In the genomic region with DNA sequence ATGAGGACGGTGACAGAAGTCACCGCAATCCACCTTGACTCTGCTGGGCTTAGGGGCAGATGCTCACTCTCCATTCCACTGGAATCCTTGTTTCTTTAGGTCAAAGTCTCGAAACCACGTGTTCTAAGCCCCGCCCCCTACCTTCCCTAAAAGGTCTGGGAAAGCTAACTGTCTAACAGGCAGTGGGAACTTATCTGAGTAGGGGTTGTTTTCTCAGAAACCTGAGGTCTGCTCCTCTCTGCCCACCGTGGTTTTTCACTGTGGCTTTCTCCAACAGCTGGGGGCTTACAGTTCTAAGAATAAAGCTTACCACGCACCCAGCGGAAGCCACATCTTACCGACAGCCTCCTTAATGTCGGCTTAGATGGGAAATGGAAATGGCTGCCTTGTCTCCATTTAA, we compare ENCODE assay signal across 9 mouse cellular contexts. TPM values are rescaled to one million over a fixed set of nuclear protein-coding genes. Genes with fewer than 3 reads are reported as not detected.
DNase-seq lines count a peak whose midpoint lies in the region; ATAC-seq and TF ChIP-seq lines count a peak whose summit lies in the region.
"Had no signal": no experiment of that assay in that cellular context is flagged by ENCODE, and none has a peak within 500 bp of the region (broad histone marks: within the 10 kb centered on the region; RNA-seq: fewer than 3 reads in every experiment).

No protein-coding gene starts in this region.

- H3K27ac ChIP-seq in heart, embryonic 14.5 days (replicated peaks in 1 of 2; ENCODE audit: control insufficient read depth in 1 of 2, insufficient read depth in 1 of 2, low read depth in 2 of 2, low read length in 2 of 2) = no peak overlapping the region
- no peak overlapping the region for H3K27ac ChIP-seq in kidney, embryonic 14.5 days (ENCODE audit: low read depth, low read length)
- no peak overlapping the region for H3K27ac ChIP-seq in gastrocnemius, adult 2 months
- H3K27ac ChIP-seq: hindbrain, embryonic 10.5 days had no signal

- peaks cover 23% of the 10 kb centered on the region for H3K27me3 ChIP-seq in heart, embryonic 14.5 days (ENCODE audit: control insufficient read depth, insufficient read depth, low read length)
- H3K27me3 ChIP-seq in kidney, embryonic 14.5 days (ENCODE audit: control insufficient read depth, insufficient read depth, low read length) = peaks cover 4% of the 10 kb centered on the region; the same call in 1 of the 2 replicates

- 23% methylated on average over 10 of the region's 10 CpGs for WGBS in heart, embryonic 14.5 days
- WGBS in kidney, embryonic 14.5 days = 33% methylated on average over 10 of the region's 10 CpGs

- H3K4me1 ChIP-seq in heart, embryonic 14.5 days (ENCODE audit: control insufficient read depth in 2 of 2, insufficient read depth in 2 of 2, low read length in 2 of 2) = peaks cover 2 to 3% of the 10 kb centered on the region in 2 experiments; a peak in 2 of 4 replicates
- peaks cover 7% of the 10 kb centered on the region for H3K4me1 ChIP-seq in kidney, embryonic 14.5 days (ENCODE audit: control insufficient read depth, insufficient read depth, low read length)

- intact Hi-C loops in gastrocnemius, adult 2 months (cut with DNase I) = no loop called here

- no peak for DNase-seq in heart, adult 11 months
- DNase-seq in MEL-GATA-1-ER (ENCODE audit: extremely low read depth, low read depth) = peak; percentile 43
- DNase-seq in thymus, adult 18-20 months = peak; percentile 19 to 49
- no peak for DNase-seq in spleen, adult 18-20 months
- no peak for DNase-seq in right cerebral cortex, postnatal 14 days
- no peak for DNase-seq in gastrocnemius, adult 2 months

- no peaks in the 10 kb centered on the region for H3K9me3 ChIP-seq in heart, embryonic 14.5 days (ENCODE audit: control insufficient read depth, low read length)
- no peaks in the 10 kb centered on the region for H3K9me3 ChIP-seq in kidney, embryonic 14.5 days (ENCODE audit: control insufficient read depth, low read length)
- H3K9me3 ChIP-seq: hindbrain, embryonic 10.5 days had no signal

- TF ChIP-seq CTCF in gastrocnemius, adult 2 months (IDR thresholded peaks at IDR 0.05) = no peak

- H3K36me3 ChIP-seq in heart, embryonic 14.5 days (ENCODE audit: control insufficient read depth, insufficient read depth, low read length) = peaks cover 14% of the 10 kb centered on the region
- peaks cover 12% of the 10 kb centered on the region; the same call in 1 of the 2 replicates for H3K36me3 ChIP-seq in kidney, embryonic 14.5 days (ENCODE audit: control insufficient read depth, insufficient read depth, low read length)

- no peak overlapping the region for H3K4me3 ChIP-seq in heart, embryonic 14.5 days (ENCODE audit: control insufficient read depth in 1 of 2, insufficient read depth in 1 of 2, low read depth in 1 of 2, low read length in 2 of 2)
- no peak overlapping the region for H3K4me3 ChIP-seq in kidney, embryonic 14.5 days (ENCODE audit: low read length)
- H3K4me3 ChIP-seq in gastrocnemius, adult 2 months = no peak overlapping the region
- H3K4me3 ChIP-seq: hindbrain, embryonic 10.5 days had no signal

- H3K9ac ChIP-seq in heart, embryonic 14.5 days (ENCODE audit: low read length) = no peak overlapping the region
- no peak overlapping the region for H3K9ac ChIP-seq in kidney, embryonic 14.5 days (ENCODE audit: low read depth, low read length)

- no peak for ATAC-seq in heart, embryonic 14.5 days (ENCODE audit: insufficient number of reproducible peaks, insufficient read depth, low FRiP score, low read depth)
- ATAC-seq in kidney, embryonic 14.5 days (ENCODE audit: low FRiP score, low TSS enrichment) = 0 out of 2 replicates have a peak, but pooled peaks have one; percentile 8

- H3K4me2 ChIP-seq in heart, embryonic 14.5 days (ENCODE audit: low read length) = peak overlapping the region; percentile 41
- H3K4me2 ChIP-seq in kidney, embryonic 14.5 days (replicated peaks; ENCODE audit: low read depth, low read length) = 0 out of 2 replicates have a peak overlapping the region, but pooled peaks have one; percentile 21

RNA-seq across cellular contexts. Expression of gene Ldhal6b, which starts 12.0 kb away (rescaled TPM):
- polyA plus RNA-seq in heart, embryonic 14.5 days (2014; fragmentation: Nextera tagmentation; extraction: Ambion mirVana) = not detected in 2 replicates
- not detected in 2 replicates for polyA plus RNA-seq in kidney, embryonic 14.5 days (2014; fragmentation: Nextera tagmentation; extraction: Ambion mirVana)
- under 1 TPM; 0.56 to 0.99 TPM for total RNA-seq in gastrocnemius, adult 2 months (2021)

RNA-seq across cellular contexts. Expression of gene Tmem242, which starts 33.5 kb away (rescaled TPM):
- polyA plus RNA-seq in heart, embryonic 14.5 days (2014; fragmentation: Nextera tagmentation; extraction: Ambion mirVana) = 108 and 141 TPM in 2 replicates
- polyA plus RNA-seq in kidney, embryonic 14.5 days (2014; fragmentation: Nextera tagmentation; extraction: Ambion mirVana) = 142 and 174 TPM in 2 replicates
- total RNA-seq in gastrocnemius, adult 2 months (2021) = 100 to 1,000 TPM; 134 to 164 TPM

Comparison
In these comparisons a context has a peak if more than half of its experiments do, and no peak if none do; other contexts are left out.
1. DNase-seq: peak in MEL-GATA-1-ER (single experiment) and thymus, adult 18-20 months (2 of 2); none in heart, adult 11 months (single experiment), spleen, adult 18-20 months (0 of 2), right cerebral cortex, postnatal 14 days (single experiment) and gastrocnemius, adult 2 months (single experiment).